Mouse (Mus musculus): ENCODE measurements around the gene Oxct2b. TPM values are rescaled to one million over a fixed set of nuclear protein-coding genes. Genes with fewer than 3 reads are reported as not detected.
"Not testable (repeated sequence)": the region's sequence is repeated elsewhere in the genome, so short reads cannot be mapped to it uniquely, and the experiment has no call there.

Oxct2b gene
- total RNA-seq, 4 experiments from 2014 or later = 0.22 to 0.46 (median 0.27) TPM; not detected in 1

GRCm38 (mm10) chr4:123112216-123112764, 3.8 kb upstream of the Oxct2b start:
- DNase-seq (ENCODE audit: low spot score in 2 of 2) = no peak

GRCm38 (mm10) chr4:123114651-123115050, 1.4 kb upstream of the Oxct2b start:
- not testable (repeated sequence) for DNase-seq (ENCODE audit: low spot score in 2 of 2)

GRCm38 (mm10) chr4:123116640-123117039, 574 bp downstream of the Oxct2b start:
- DNase-seq (ENCODE audit: low spot score in 2 of 2) = not testable (repeated sequence)

- DNase-seq (ENCODE audit: low spot score in 2 of 2) = no peak
These were observed 5.2 kb downstream of the Oxct2b start for GRCm38 (mm10) chr4:123121286-123121685.

- no peak for DNase-seq (ENCODE audit: low spot score in 2 of 2)
These were observed 10.6 kb downstream of the Oxct2b start for GRCm38 (mm10) chr4:123126626-123127025.

GRCm38 (mm10) chr4:123127051-123127450, 11.0 kb downstream of the Oxct2b start:
- DNase-seq (ENCODE audit: low spot score in 2 of 2) = no peak

GRCm38 (mm10) chr4:123137551-123137950, 21.5 kb downstream of the Oxct2b start:
- no peak for DNase-seq (ENCODE audit: low spot score in 2 of 2)

GRCm38 (mm10) chr4:123139513-123140154, 23.6 kb downstream of the Oxct2b start, which contains the start of gene Ppie:
Gene Ppie (minus strand): TSS chr4:123139951.
- peak; percentile 46 to 51 for DNase-seq (ENCODE audit: low spot score in 2 of 2)

- DNase-seq (ENCODE audit: low spot score in 2 of 2) = peak in 1 of 2 experiments; percentile 78
These were observed 31.5 kb downstream of the Oxct2b start for GRCm38 (mm10) chr4:123147446-123148150.

- DNase-seq (ENCODE audit: low spot score in 2 of 2) = no peak
These were observed 35.9 kb downstream of the Oxct2b start for GRCm38 (mm10) chr4:123152003-123152402.

- peak; percentile 32 to 89 for DNase-seq (ENCODE audit: low spot score in 2 of 2)
These were observed 36.9 kb downstream of the Oxct2b start for GRCm38 (mm10) chr4:123152976-123153375.

- no peak for DNase-seq (ENCODE audit: low spot score in 2 of 2)
These were observed 38.9 kb downstream of the Oxct2b start for GRCm38 (mm10) chr4:123155004-123155403.

- DNase-seq (ENCODE audit: low spot score in 2 of 2) = no peak
These were observed 39.4 kb downstream of the Oxct2b start for GRCm38 (mm10) chr4:123155427-123155826.

- no peak for DNase-seq (ENCODE audit: low spot score in 2 of 2)
These were observed 39.8 kb downstream of the Oxct2b start for GRCm38 (mm10) chr4:123155840-123156239.

- DNase-seq (ENCODE audit: low spot score in 2 of 2) = no peak
These were observed 44.5 kb downstream of the Oxct2b start for GRCm38 (mm10) chr4:123160571-123160970.

GRCm38 (mm10) chr4:123161251-123161650, 45.2 kb downstream of the Oxct2b start:
- not testable (repeated sequence) for DNase-seq (ENCODE audit: low spot score in 2 of 2)

GRCm38 (mm10) chr4:123162305-123162917, 46.3 kb downstream of the Oxct2b start:
- no peak for DNase-seq (ENCODE audit: low spot score in 2 of 2)

- DNase-seq (ENCODE audit: low spot score in 2 of 2) = peak in 1 of 2 experiments; percentile 78
These were observed 48.1 kb downstream of the Oxct2b start for GRCm38 (mm10) chr4:123164157-123164556.
